Mouse (Mus musculus): ENCODE measurements around the gene Dcaf11.

Gene Dcaf11

DNA sequence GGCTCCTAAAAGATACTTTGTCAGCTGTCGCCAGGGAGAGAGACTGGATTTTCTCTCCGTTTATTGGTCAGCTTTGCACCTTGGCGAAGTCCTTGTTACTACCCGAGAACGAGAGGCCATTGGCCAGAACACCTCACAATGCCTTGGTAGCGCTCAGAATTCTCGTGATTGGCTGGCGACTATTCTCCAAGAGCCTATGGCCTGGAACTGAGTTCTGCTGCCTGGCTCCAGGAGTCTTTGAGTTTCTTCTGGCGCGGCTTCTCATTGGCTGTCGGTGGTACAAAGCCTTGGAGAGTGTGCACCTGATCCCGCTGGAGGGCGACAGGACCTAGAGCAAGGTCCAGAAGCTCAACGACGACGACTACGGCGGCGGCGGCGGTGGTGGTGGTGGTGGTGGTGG lies 58.0 kb downstream of the Dcaf11 start, which contains the start of gene Rec8:
TSS of gene Rec8 (plus strand) at position 216 of the 400 bp plus-strand sequence.
- no peak for DNase-seq (ENCODE audit: low spot score)

- DNase-seq (ENCODE audit: low spot score): no peak
Observed at GRCm38 (mm10) chr14:55618486-55619195, 58.8 kb downstream of the Dcaf11 start.
